Mouse (Mus musculus) cerebellum, adult 11 months (tissue): ENCODE measurements around the gene Crmp1.

Experiments
- DNase-seq: peaks from one replicate; pipeline ENCODE4 v3.0.0; 2022

The Crmp1 gene

DNA sequence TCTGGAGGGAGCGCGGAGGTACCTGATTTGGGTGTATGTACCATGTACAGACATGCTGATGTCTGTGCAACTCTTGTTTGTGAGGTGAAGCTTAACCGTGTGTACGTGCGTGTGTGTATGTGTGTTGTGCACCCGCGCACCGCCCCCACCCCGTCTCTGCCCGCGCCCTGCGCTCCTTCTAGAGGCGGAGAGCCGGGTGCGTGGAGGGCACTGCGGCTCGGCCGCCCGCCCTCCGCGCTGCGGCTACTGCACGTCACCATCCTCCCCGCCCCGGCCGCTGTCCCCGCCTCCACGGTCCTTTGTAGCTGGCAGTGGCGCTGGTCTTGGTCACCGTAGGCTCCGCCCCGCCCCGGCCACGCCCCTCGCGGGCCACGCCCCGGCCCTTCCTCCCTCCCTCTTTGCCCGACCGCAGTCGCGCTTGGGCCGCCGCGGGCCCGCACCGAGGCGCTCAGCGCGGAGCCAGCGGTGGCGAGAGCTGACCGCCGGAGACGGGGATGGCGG, at the start of gene Crmp1:
TSS of gene Crmp1 (plus strand) at position 290 of the 501 bp plus-strand sequence.
- peak; percentile 96 for DNase-seq

DNA sequence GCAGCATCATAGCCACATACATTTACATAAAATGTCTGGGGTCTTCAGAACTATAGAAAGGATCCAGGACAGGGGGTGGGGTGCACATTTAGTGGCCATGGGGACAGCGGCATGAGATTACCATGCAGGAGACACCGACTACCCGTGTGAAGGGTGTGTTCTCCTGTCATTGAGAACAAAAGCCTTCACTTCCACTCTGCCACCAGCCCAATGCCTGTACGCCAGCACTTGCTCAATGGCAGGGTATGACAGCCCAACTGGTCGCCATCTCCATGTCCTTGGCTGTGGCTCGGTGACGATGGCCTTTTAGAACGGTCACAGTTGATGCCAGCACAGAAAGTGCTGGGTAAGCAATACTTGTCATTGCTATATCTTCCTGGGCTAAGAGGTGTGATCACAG, 45.5 kb upstream of the Crmp1 start:
- DNase-seq: no peak

DNA sequence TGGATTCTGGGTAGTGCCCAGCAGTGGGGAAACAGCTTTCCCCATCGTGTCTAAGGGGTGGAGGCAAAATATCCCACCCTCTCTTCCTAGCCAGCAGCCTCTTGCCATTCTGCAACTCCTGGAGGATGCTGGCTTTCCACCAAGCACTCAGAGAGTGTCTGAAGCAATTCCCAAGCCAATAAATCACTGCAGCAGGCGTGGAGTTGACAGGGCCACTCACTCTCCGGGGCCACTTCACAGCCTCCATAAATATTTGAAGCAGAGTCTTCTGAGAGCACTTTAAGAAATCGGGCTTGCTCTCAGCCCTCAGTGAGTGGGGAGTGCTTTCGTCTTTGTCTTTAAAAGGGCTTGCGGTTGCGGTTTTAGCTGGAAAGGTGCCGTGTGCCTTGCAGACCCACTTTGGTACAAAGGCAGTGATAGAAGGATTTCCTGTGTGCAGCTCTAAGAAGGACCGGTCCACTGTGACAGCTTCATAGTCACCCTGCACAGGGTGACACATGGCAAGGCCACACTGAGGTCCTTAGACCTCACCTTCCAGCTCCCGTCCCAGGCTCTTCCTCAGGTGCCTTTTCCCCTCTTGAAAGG, 45.0 kb upstream of the Crmp1 start:
- no peak for DNase-seq

DNA sequence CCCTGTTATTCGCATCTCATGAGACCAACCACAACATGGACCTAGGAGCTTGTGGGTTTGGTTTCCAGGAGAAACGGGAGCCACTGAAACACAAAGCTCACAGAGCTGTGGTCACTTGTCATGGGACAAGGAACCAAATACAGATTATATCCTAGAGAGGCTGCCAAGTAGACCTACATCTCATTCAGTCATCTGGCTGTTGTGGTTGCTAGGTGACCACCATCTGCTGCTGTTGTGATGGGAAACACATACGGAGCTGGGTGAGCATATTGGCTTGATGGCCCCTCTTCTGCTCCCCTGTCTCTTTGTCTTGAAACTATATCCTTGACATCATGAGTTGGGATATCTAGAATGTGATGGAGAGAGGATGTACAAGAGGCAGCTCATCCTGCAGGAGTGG, 44.3 kb upstream of the Crmp1 start:
- DNase-seq: no peak

DNA sequence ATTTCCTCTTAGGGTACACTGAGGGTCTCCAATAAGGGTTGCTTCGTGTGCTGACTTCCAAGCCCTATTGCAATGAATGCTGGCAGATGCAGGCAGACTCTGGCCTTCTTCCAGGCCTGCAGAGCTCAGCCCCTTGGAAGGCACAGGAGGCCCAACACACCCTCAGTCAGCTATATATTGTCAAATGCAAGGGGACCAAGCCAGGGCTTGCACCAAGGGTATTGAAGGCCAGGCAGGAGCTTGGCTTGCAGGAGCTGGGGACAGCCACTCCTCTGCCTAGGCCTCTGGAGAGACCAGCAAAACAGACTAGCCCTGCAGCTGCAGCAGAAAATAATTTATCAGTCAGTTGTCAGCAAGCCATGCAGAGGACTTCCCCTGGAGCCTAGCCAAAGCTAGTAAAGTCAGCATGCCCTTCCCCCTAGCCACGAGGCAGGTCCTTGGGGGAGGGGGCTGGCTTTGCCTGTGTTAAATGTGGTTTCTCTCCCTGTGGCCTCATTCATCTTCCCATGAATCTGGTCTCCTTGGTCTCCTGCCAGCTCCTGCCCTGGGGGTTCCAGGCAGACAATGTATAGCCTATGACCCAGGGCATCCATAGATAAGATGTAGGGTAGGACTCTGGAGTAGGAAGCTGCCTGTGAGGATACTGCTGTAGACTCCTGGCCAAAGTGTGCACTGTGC, 43.6 kb upstream of the Crmp1 start:
- no peak for DNase-seq

DNA sequence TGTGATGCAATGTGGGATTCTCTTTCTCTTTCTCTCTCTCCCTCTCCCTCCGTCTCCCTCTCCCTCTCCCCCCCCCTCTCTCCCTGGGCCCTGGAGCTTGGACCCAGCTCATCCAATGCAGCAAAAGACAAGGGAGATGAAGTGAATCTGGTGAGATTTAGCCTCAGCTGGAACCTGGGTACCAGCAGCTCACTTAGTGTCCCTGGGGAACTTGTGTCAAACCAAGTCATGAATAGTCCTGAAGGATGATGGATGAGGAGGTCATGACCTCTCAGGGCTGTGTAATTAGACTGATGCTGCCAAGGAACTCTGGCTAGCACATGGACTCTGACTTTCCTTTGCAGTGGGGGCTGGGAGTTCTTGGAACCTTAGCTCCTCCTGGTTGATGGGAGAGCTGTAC, 39.5 kb upstream of the Crmp1 start:
- DNase-seq: no peak

DNA sequence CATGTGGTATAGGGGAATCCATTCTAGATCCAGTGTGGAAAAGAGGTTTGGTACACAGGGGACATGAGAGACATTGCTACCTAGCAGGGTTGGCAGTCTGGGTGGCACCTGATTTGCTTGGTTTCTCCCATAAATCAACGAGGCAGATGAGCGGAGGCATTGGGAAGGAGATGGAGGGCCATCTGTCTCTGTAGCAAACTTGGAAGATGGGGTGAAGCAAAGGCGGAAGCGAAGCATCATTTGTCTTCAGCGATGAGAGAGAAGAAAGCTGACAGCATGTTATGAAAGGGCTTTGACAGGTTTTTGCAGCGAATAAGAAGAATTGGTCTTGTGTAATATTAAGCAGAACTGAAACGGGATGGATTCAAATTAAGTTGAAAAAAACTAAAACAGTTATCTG, 36.9 kb upstream of the Crmp1 start:
- DNase-seq: no peak

DNA sequence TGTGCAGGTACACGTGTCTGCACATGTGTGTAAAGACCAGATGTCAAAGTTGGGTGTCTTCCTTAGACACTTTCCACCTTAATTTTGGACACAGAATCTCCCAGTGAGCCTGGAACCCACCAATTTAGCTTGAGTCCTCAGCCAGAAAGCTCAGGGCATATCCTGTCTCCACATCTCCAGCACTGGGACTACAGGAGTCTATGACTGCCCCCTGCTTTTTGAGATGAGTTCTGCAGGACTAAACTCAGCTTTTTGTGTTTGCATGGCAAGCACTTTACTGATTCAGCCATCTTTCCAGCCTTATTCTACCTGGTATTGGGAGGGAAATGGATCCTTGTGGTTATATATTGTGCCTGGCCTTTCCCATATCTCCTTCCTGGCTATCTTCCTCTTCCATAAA, 36.3 kb upstream of the Crmp1 start:
- no peak for DNase-seq

DNA sequence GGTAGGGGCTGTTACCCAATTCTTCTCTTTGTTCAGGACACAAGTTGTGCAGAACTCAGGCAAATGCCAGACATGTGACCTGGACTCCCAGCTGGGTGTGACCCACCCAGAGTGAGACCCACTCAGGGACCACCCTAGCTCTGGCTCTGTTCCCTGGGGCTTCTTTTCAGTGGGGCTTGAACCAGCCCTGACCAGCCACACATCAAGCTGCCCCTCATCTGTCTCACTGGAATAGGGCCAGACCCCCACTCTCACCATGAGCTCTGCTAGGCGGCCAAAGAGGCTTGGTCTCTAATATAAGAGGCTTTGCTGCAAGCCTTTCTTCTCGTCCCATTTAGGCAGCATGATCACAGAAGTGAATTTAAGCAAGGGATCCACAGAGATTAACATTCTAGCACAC, 35.4 kb upstream of the Crmp1 start:
- DNase-seq: no peak

DNA sequence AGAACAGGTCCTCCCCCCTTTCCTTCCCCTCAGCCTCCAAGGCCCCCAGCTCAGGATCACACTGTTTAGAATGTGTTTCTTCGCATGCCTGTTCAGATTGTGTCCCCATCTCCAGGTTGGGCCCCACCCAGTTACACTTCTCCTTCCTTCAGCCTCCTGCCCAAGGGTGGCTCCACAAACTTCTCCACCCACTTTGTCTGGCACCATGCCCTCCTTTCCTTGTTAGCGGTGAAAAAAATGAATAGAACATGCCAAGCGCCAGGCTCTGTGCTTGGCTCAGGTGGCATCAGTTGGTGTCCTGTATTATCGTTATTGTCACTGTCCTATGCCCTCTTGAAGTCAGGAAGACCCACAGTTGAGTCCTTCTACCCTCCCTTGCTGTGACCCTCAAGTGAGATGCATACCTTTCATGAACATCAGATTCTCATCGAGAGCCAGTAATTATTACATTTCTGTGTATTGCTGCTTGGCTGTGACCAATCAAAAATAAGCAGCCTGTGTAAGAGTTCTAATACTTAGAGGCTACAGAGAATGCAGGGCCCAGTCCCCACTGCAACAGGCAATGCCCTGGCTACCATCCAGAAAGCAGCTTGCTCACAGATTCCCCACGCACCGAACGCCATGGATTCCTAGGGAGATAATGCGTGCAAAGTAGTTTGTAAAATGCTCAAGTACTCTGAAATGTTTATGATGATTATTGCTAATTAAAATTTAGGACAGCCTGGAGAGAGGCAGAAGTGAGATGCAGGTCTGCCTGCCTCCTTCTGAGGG, 28.6 kb upstream of the Crmp1 start:
- no peak for DNase-seq

DNA sequence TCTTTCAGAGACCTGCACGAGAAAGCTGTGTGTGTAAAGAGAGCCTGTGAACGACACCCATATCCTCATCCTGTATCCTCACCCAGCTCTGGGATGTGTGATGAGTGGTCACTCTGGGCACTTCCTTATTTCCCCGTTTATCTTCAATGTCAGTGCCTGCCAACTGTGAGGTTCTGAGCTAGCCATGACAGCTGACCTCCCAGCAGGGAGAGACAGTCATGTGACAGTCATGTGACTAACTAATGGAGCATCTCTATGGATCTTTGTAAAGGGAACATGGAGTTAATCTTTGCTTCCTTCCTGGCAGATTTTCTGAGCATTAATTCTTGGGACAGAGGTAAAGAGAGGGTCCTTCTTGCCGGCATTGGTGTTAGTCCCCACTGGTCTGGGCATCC, 28.0 kb upstream of the Crmp1 start:
- DNase-seq: no peak

DNA sequence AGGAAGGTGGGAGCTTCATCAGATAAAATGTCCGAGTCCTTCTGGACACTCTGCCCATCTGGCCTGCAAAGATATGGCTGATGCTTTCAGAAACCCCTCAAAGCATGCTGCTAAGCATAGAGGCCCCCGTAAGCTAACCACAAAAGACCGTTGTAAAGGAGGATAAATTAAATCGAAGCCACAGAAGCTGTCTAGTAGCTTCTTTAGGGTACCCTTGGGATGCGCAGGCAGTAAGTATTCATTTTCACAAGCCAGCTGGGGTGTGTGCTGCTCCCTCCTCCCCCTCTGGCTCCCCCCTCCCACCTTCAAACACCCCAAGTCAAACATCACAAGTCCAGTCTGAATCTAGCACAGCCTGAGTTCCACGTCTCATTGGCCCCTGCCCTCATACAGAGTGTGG, 27.1 kb upstream of the Crmp1 start:
- DNase-seq: no peak

DNA sequence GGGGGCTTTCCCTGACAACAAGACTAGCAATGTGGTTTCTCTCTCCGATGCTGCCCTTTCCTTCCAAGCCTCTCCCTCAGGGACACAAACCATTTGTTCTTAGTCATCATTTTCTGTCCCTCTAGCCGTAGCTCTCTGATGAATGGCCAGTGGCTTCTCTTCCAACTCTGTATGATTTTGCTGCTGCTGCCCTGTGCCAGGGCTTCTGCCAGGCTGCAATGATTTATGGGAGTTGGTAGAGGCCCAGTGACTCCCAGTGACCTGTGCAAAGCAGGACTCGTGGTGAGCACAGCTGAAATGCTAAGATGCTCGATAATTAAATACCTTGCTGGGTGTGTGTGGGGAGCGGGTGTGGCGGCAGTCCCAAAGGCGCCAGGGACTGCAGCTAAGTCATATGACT, 26.5 kb upstream of the Crmp1 start:
- no peak for DNase-seq

DNA sequence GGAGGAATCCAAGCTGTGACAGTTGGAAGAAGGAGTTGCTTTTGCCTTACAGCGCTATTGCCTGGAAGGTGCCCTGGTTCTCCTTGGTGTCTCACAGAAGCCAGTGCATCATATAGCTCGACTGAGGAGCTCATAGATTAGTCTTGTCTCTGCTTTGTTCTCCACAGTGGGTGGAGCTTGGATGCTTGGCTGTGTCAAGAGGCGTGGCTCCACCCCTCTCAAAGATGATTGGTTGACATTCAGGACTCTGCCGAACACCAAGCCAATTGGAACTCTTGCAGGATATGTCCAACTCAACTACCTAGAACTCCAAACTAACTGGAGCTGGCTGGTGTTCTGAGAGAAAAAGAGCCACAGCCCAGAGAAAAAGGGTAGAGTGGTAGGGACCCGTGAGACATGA, 22.1 kb upstream of the Crmp1 start:
- DNase-seq: no peak

DNA sequence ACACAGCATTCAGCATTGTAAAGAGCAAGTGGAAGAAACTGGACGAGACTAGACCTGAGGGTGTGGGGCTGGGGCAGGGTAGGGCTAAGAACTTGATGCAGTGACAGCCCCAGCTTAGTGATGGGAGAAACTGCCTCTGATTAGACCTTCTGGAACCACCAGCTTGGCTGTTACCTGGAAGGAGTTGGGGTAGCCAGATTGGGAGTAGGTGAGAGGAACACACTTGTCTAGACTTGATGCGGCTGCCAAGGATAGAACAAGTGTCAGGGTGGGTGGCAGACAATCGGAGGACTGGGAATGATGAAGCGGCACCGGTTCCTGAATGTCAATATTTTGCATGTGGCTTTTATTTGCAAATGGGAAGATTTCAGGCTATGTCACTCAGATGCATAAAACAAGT, 21.2 kb upstream of the Crmp1 start:
- no peak for DNase-seq

DNA sequence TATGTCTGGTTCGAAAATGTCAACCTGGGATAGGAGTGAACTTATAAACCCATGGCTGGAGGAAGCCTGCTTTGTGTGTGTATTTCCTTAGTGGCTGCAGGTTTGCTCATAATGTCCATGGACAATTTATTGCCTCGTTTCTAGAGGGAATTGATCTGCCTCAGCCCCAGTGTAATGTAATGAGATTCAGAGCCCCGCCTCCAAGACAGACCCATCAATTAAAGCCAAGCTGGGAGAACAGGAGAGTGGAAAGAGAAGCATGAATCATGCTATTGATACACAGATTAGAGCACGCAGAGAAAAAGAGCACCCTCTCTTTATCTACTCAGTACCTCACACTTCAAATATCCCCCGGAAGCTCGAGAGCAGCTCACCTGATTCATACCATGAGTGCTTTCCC, 20.2 kb upstream of the Crmp1 start:
- DNase-seq: no peak

DNA sequence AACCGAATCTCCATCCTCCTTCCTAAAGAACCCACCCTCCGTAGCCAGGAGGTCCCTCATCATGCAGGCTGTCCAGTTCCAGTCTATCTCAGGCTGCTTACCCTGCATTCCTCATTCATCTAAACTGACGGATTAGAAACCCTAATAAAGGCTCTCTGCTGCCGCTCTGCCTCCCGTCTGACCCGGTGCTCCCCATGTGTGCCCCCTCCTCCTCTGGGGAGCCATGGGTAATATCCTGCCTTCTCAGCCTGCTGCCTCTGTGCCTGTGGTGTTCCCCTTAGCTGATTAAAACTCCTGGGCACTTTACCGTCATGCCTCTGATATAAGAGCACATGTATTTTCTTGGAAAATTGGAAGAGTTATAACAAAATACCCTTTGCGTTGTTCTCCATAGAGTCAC, 19.4 kb upstream of the Crmp1 start:
- no peak for DNase-seq

DNA sequence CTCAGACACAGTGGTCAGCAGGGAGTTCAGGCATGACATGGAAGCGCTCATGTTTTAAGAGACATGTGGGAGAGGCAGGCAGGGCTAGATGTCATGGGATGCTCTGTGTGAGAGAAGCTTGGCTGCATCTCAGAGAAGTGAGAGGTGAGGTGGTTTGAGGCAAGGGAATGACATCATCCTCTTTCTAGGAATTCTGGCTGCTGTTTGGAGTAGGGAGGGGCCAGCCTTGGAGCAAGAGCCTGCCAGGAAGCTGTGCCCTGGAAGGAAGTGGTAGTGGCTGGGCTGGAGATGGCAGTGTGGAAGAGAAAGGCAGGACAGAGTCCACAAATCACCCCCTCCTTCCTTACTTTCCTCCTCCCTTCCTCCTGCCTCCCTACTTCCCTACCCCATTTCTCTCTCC, 16.0 kb upstream of the Crmp1 start:
- DNase-seq: no peak

DNA sequence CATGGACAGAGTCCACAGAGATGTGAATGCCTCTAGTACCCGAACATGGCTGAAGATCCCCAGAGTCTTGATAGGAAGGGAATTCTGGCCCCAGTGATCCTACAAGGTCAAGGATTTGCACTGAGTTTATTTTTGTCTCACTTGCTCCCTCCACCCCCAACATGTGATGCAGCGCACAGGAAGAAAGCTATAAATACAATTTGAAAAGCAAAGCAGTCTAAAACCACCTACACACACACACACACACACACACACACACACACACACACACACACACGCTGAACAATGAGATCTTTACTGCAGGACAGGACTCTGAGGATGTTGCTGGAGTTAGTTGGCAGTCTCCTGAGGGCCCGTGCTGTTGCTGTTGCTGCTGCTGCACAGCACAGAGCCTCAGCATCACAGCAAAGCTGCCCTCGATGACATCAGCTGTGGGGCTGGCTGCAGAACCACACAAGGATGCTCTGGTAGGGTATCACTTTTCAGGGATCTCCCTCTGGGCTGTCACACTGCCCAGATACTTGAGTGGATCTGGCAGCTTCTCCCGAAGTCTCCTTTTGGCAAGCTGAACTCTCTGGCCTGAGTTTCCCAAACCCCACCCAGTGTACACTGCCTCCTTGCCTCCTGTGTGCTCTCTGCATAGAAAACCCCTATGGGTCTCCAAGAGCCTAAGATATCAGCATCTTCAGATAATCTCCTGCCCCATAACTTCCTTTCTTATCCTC, 13.6 kb upstream of the Crmp1 start:
- no peak for DNase-seq

DNA sequence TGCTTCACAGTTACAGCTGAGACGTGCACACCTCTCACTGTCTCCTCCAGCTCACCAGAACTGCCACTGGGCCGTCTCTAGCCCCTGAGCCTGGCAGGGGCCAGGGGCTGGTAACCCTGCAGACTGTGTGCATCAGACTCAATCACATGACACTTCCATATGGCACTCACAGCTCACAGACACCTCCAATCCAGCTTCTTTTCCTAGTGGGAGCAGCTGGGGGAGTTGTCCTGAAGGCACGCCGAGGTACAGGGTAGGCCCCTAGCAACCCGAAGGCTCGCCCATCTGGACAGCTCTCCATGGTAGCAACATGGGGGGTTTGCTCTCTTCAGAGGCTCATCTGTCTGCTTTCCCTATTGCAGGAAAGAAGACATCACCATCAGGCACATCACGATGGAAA, 12.8 kb upstream of the Crmp1 start:
- DNase-seq: no peak

DNA sequence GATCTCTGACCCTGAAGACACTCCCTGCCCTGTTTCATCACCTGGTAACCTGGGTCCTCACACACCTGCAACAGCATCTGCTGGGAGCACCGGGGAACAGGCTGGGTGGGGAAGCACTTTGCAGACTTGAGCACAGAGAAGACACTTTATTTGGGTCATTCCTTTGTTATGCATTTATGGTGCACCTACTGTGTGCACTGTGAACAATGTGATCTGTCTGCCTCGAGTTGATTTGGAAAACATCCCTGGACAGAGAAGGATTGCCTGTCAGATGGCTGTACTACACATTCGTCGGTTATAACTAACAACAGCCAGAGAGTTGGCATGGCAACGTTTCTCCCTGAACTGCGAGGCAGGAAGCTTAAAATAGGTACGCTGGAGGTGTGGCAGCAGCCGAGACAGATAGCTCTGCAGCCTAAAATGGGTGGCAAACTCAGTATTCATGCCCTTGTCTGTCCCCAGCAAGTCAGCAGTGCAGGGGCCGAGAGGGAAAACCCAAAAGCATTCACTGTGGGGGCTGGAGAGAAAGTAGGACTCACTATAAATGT, 8.7 kb upstream of the Crmp1 start:
- no peak for DNase-seq

DNA sequence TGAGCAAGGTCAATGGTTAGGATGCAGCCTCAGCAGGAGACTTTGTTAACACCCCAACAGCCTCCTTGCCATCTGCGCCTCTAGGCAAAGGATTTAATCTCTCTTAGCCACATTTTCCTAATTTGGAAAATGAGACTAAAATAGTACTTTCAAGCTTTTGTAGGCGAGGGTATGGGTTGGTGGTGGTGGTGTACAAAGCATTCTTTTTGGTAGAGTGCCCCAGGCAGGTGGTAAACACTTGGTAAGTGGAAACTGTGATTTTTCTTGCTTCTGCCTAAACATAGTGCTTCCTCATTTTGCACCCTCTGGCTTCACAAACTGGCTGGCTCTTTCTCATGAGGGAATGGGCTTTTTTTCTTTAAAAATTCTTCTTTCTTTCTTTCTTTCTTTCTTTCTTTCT, 3.1 kb upstream of the Crmp1 start:
- no peak for DNase-seq

DNA sequence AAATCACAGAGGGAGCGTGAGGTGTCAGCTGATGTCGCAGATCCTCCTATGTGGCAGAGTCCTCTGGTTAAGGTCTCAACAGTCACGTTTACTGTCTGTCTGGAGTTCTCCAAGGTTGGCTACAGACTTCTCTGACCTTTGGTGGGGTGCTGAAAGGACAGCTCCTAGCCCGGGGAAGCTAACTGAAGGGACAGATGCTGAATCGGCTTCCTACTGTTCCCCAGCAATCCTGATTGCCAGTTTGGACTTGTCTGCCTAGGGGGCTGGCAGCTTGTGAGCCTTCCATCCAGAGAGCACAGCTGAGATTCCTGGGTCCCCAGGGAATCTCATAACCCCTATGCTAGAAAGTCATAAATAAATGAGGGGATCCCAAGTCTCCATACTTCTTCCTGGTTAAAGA, 1.2 kb upstream of the Crmp1 start:
- DNase-seq: no peak
